Mouse (Mus musculus) inflammation-experienced regulatory T-cells, adult 16 weeks (primary cell): ENCODE results near the gene Slc35d3. TPM values are rescaled to one million over a fixed set of nuclear protein-coding genes. Genes with fewer than 3 reads are reported as not detected.

Source experiments
- polyA plus RNA-seq: library from polyadenylated mRNA; unstranded; fragments of 100-300 nt; shearing (Covaris generic); gene quantifications from one replicate; pipeline ENCODE4 v1.2.1, GENCODE M21; 2017

The Slc35d3 gene
- not detected for polyA plus RNA-seq

DNA sequence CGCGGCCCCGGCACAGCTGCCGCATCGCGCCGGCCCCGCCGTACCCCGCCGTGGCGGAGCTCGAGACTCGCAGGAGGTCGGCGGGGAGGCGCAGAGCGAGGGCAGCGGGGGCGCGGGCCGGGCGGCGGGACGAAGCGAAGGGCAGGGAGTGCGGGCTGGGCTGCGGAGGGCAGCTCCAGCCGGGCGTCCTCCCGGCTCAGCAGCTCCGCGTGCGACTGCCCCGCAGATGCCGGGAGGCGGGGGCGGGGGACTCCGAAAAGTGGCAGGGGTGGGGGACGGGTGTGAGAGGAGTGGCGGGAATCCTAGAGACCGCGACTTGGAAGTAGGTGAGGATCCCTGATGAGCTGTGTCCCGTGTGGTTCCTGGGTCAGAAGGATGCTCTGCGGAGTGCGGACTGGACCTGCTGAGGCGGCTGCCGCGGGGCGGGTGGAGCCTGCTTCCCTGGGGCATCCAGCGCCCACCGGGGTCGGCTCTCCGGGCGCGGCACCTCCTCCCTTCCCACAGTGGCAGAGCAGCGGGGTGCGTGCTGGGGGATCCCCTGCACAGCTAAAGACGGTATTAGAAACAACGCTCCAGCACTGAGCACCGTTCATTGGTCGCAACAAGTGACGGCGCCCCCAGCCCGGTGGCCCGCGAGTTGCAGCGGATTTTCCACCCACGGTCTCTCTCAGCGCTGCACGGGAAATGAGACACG, at the start of gene Slc35d3:
Gene Slc35d3, minus strand, starts transcription at position 462 of the 694 bp plus-strand sequence.

Other genes starting within 250 kb of the Slc35d3 start
- not detected for gene Il22ra2, start 229.5 kb downstream of the Slc35d3 start, polyA plus RNA-seq
- gene Il20ra, start 138.9 kb downstream of the Slc35d3 start, polyA plus RNA-seq: 0.13 TPM
- gene Pex7, start 56.2 kb upstream of the Slc35d3 start, polyA plus RNA-seq: 8.0 TPM
- 9.1 TPM for gene Map3k5, start 83.0 kb upstream of the Slc35d3 start, polyA plus RNA-seq